Mouse (Mus musculus): ENCODE data around the gene Dlg2.

The Dlg2 gene

GRCm38 (mm10) chr7:92287058-92287457 is 1810.6 kb downstream of the Dlg2 start:
- no peak for DNase-seq (ENCODE audit: low read depth)

- no peak for DNase-seq (ENCODE audit: low read depth)
These were observed 1812.3 kb downstream of the Dlg2 start for GRCm38 (mm10) chr7:92288814-92289213.

DNA sequence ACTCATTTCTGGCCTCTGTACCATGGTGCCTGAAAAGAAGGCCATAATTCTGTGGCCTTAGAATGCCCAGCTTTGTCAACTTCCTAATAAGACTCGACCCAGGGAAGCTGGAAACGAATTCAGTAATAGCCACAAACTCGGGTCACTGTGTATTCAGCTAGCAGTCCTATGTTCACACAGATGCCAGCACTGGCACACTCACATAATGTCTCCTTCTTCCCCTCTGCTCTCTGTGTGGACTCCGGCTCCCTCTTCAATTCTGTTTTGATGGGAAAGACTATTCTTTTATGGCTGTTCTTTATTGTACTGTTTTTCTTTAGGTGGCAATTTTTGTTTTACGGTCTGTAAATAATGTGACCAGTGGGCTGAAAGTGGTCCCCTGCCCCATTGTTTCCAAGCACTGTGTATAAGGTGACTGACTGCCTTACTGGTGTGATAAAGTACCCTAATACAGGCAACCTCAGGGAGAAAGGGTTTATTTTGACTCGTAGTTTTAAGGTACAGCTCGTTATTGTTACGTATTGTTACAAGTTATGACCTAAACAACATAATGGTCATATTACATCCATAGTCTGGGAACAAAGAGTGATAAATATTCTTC is 1816.5 kb downstream of the Dlg2 start:
- DNase-seq (ENCODE audit: low read depth), result no peak

DNA sequence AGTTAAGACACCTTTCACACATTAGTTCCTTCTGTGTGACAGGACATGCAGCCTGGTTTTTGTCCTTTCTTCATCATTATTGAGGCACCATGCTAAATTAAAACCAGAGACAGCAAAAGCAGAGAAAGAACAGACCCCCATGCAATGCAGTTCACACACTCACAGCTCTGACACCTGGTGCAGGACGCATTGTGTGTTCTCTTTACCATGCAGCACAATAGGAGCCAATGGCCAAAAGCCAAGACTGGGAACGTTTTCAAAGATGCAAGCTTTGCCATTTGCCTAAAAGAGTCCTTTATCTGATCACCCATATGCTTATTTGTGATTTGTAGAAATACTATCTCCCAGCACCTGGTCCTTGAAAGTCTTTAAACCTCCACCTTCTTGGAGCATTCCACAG is 1824.6 kb downstream of the Dlg2 start:
- no peak for DNase-seq (ENCODE audit: low read depth)

GRCm38 (mm10) chr7:92307634-92308033 is 1831.2 kb downstream of the Dlg2 start:
- no peak for DNase-seq (ENCODE audit: low read depth)

DNA sequence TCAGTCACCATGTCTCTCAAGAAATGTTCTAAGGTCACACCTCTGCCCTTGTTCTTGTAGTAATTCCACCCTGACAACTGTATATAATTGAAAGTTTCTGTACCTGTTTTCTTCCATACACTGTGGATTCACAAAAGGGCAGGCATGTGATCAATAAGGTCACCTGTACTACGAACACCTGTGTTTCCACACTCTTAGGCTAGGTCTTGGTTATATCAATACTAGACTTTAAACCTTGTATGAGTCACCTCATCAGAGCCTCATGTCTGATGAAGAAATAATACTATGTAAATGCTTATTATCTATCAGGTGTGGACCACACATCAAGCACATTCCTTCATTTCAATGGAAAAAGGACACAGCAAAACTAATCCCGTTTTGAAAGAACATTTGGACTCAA is 1831.7 kb downstream of the Dlg2 start:
- DNase-seq (ENCODE audit: low read depth), result no peak

- no peak for DNase-seq (ENCODE audit: low read depth)
These were observed 1839.9 kb downstream of the Dlg2 start for GRCm38 (mm10) chr7:92316389-92316788.

DNA sequence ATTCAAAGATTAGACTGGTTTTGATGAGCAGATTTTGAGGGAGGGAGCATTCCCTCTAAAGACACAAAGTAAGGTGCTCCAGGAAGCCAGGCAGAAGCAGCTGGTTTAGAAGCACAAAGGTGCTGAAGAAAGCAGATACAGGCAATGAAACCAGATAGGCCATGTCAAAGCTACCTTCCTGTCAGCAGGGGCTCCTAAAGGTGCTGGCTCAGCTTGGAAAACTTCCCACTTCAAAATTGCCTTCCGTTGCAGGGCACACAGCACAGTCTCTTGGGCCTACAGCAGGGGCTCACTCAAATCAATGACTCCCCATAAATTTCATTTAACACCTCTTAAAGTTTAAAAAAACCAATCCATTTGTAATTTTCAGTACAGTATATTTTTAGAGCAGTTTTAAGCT is 1843.0 kb downstream of the Dlg2 start:
- DNase-seq (ENCODE audit: low read depth), result no peak

- no peak for DNase-seq (ENCODE audit: low read depth)
These were observed 1843.7 kb downstream of the Dlg2 start for GRCm38 (mm10) chr7:92320181-92320580.

DNA sequence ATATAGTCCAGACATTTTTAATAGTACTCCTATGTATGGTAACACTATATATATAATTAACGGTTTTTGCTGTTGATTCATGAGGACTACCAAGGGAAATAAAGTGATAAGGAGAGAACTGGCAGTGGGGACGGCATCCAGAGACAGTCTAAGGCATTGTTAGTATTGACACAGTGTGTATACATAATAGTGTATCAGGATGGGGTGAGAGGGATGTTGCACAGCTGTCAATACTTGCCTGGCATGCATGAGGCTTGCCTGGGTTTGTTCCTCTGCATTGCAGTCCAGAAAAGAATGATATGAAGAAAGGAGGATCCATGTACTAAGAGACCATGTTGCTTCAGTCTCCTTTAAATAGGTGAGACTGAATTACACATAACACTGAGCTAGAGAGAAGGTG is 1845.3 kb downstream of the Dlg2 start:
- DNase-seq (ENCODE audit: low read depth), result no peak

DNA sequence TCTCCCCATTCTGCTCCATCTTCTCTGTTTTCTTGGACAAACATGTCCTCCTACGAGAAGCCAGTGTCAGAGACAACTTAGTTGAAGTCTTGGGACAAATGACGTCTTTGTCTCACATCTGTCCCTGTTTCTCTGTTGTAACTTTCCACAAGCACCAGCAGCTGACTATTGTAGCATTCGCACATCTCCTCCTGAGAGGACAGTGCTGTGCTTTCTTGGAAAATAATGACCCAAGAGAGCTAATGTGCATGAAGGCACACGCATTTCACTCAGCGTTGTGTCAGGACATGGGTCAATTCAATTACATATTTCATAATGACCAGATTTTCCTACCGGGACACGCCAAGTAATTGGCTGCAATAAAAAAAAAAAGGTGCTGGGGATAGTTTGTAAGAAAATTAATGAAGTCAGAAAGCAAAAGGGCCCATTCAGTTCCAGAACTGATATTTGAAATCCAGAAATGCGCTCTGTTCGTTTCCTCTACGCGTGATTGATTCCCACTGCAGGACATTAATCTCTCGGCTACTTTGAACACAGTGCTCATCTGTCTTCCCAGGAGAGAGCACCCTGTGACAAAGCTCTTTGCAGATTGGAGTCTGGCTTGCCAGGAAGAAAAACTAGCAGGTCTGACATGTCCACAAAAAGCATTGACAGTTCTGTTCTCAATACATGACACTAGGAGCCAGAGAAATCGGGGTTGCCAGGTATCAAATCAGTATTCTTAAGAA is 1846.0 kb downstream of the Dlg2 start:
- no peak for DNase-seq (ENCODE audit: low read depth)

- peak; percentile 1 for DNase-seq (ENCODE audit: low read depth)
These were observed 1847.2 kb downstream of the Dlg2 start for GRCm38 (mm10) chr7:92323710-92324109.

GRCm38 (mm10) chr7:92327343-92327896 is 1850.9 kb downstream of the Dlg2 start:
- no peak for DNase-seq (ENCODE audit: low read depth)

- no peak for DNase-seq (ENCODE audit: low read depth)
These were observed 1856.9 kb downstream of the Dlg2 start for GRCm38 (mm10) chr7:92333220-92333898.

GRCm38 (mm10) chr7:92356542-92356941 is 1880.1 kb downstream of the Dlg2 start:
- no peak for DNase-seq (ENCODE audit: low read depth)

GRCm38 (mm10) chr7:92363386-92363785 is 1886.9 kb downstream of the Dlg2 start:
- no peak for DNase-seq (ENCODE audit: low read depth)

DNA sequence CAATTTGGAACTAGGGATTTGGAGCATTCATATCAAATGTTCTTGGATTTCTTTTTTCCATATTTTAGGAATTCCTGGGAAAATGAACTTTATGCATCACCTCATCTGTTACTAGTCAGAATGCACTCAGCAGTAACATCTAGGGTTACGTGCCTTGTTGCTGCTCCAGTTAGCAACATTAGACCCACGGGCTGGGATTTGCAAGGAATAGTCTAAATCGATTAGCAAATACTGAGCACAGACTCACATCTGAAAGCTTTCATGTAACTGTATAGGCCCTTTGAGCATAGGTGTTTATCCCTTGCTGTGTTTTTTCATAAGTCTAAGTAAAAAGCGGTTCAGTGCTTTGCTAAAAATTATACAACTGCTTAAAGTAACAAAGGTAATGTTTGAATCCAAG is 1887.3 kb downstream of the Dlg2 start:
- DNase-seq (ENCODE audit: low read depth), result no peak

DNA sequence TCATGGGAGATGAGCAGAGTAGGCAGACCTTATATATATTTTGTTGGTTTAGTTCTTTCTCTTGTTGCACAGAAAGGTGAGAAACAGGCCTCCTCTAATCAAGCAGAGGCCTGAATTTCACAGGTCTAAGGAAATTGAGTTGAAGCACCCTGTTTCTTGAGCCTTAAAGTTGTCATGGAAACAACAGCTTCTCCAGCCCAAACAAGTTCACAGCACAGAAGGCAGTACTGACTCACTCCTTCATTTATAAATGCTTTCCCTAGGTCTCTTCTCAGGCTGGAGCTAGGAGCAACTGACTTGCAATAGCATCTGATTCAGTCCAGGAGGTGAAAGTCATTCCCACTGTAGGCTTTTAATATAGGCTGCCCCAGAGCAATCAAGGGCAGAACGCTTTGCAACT is 1890.6 kb downstream of the Dlg2 start:
- DNase-seq (ENCODE audit: low read depth), result no peak

DNA sequence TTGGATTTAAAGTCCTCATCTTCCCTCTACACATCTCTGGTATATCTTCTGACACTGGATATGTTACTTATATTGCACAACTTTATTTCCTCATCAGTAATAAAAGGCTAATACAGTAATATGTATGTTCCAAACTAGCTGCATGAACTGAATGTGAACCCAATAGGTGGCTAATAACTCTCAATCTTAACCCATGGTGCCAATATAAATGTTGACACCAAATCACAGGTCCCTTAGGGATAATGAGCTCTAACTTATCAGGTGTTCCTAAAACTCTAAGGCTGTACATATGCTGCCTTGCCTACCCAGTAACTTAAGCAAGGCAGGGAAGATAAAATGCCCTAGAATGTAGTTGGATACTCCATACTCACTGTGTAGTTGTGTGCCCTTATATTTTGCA is 1894.0 kb downstream of the Dlg2 start:
- DNase-seq (ENCODE audit: low read depth), result no peak

DNA sequence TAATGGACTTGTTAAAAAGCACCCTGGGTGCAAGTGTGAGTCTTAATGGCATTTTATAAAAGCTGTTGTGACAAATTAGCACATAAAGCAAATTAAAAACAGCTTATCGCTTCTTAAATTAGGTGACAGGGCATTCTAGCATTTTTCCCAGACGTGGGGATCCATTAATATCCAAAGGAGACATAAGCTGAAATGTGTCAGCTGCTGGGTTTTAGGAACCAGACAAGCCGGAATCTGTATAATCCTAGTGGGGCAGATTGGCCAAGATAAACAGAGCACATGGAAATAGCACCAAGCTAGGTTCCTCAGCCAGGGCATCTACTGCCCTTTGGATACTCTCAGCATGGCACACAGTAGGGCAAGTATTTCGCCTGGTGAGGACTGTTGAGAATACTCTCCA is 1895.2 kb downstream of the Dlg2 start:
- no peak for DNase-seq (ENCODE audit: low read depth)

GRCm38 (mm10) chr7:92373863-92374357 is 1897.4 kb downstream of the Dlg2 start:
- no peak for DNase-seq (ENCODE audit: low read depth)

DNA sequence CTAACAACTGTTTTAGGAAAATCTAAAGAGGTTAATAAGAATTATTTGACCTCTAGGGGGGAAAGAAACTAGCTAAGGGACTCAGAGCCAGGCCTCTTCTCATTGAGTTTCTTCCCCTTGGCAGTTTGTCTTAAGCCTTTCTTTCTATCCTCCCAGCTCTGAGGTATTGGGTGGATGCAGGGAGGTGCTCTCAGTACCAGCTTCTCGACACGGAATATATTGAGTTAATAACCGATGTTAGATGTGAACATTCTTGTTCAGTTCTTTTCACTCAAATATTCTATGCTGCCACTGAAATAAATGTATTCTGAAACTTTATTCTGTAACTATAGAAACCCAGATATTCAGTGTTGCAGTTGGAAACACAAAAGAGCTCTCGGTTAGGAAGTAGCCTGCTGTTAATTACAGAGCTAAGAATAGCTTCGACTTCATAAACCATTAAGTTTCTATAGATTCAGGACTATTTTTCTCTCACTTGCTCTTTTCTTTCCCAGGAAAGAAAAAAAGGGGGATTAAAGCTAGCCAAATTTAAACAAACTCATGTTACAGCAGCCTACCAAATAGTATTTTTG is 1907.5 kb downstream of the Dlg2 start:
- no peak for DNase-seq (ENCODE audit: low read depth)
